Mouse (Mus musculus) megakaryocyte-erythroid progenitor cell, adult 5-6 weeks (primary cell): ENCODE measurements around the gene Fblim1. TPM values are rescaled to one million over a fixed set of nuclear protein-coding genes. Genes with fewer than 3 reads are reported as not detected.

Source experiments
- ATAC-seq: replicated peaks from 2 replicates; pipeline ENCODE4 v1.8.0; 2016; ENCODE audit warnings: mild to moderate bottlenecking, inconsistent platforms; ENCODE audit not compliant: severe bottlenecking, poor library complexity, low FRiP score, low TSS enrichment
- total RNA-seq, 2 experiments: library from RNA; stranded (forward) in 1 of 2; stranded (reverse) in 1 of 2; fragments of 200-1000, 215-1000 nt in 1 of 2; fragments of >200 nt in 1 of 2; fragmentation: Nextera tagmentation in 1 of 2; gene quantifications; 2 replicates each; pipeline ENCODE4 v1.2.3; 2014 to 2017

The Fblim1 gene
- total RNA-seq (2014; fragmentation: Nextera tagmentation) (not detected in 2 replicates), total RNA-seq (2017) (not detected in 2 replicates)

- no peak for ATAC-seq
Measured at GRCm38 (mm10) chr4:141605861-141606260, at the start of gene Fblim1. Gene Fblim1, minus strand, starts transcription at chr4:141606096.

DNA sequence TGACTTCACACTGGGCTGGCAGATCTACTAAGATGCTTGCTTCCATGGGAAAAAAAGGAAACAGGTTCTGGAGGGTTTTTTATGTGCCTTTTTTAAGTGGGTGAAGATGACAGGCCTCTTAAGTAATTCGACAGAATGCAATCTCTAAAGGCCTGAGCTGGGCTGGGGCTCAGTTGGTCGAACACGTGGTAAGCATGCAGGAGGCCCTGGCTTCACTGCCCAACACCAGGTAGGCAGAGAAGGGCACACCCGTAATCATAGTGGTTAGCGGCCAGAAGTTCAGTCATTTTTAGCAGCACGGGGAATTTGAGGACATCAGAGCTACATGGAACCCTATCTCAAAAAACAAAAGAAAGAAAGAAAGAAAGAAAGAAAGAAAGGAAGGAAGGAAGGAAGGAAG, 48.6 kb upstream of the Fblim1 start:
- no peak for ATAC-seq

GRCm38 (mm10) chr4:141653813-141654212, 47.9 kb upstream of the Fblim1 start:
- no peak for ATAC-seq

DNA sequence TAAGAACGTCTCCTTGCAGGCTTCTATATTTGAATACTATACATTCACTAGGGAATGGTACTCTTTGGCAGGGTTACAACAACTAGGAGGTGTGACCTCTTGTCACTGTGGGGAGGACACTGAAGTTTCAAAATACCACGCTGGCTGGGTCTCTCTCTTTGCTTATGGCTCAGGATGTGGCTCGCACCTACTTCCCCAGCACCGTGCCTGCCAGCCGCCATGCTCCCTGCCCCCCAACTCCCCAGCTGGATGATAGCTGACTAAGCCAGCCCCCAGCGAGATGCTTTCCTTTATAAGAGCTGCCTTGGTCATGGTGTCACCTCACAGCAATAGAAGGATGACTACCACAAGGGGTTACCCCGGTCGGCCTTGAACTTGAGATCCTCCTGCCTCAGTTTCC, 47.1 kb upstream of the Fblim1 start:
- ATAC-seq = no peak

- ATAC-seq = no peak
Measured at GRCm38 (mm10) chr4:141651944-141652343, 46.0 kb upstream of the Fblim1 start.

DNA sequence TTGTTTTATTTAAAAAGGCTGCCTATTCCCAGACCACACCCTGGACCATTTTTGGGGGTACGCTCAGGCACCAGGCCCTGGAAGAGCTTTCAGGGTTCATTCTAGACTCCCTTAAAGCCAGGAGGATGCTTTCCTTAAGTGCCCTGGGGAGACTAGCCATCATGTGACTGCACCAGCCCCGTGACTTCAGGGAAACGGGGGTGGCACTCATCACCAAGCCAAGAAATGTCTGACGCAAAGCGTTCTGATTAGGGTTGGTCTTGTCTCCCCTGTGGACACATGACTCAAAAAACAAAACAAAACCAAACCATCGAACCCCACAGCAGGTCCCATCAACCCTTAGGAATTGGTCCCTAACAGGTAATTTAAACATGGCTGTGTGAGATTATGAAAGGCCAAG, 45.4 kb upstream of the Fblim1 start:
- ATAC-seq = no peak

DNA sequence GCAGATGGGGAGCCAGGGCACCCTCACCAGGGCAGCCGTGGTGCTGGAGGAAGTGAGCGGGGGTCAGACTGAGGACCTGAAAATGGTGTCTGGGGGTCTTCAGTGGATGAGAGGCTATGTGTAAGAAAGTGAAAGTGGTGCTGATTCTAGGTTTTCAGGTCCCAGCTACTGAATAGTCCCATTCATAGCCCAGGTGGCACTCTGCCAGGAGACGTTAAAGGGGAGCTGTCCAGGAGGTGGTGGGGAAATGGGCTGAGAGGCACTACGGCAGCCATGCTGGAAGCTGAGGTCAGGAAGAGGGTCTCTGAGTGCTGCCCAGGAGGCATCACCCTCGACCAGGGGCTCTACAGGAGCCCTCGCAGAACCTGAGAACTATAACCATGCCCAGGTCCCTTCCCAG, 43.3 kb upstream of the Fblim1 start:
- ATAC-seq = no peak

DNA sequence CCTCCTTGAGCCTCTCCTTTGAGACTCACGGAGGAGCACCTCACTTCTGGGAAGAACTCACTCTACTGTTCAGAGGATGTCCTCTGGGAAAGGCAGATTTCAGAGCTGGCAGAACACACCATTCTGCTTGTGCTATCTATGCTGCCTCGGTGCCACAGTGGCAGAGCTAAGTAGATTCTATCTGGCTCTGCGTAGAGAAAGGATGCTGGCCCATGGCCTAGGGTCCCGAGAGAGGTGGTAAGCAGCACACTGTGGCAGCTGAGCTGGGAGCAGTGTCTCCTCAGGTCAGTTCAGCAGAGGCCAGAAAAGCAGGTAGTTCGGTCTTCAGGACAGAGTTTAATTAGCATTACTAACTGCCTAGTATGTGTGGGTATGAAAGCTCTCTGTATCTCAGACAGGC, 42.4 kb upstream of the Fblim1 start:
- ATAC-seq = no peak

DNA sequence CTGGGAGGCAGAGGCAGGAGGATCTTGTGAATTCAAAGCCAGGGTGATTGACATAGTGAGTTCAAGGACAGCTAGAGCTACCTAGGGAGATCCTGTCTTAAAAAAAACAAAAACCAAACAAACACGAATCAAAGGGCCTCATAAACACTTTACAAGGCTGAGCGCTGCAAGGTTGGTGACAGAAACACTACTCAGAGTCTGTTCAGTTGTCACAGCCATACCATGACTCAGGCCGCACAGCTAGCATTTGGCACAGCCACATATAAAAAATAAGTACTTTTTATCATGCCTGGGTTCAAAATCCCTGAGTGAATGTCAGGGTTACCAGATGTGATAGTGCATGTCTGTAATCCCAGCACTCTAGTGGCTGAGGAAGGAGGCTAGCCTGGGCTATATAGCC, 41.3 kb upstream of the Fblim1 start:
- ATAC-seq = no peak

GRCm38 (mm10) chr4:141645988-141646387, 40.1 kb upstream of the Fblim1 start:
- ATAC-seq = no peak

- ATAC-seq = no peak
Measured at GRCm38 (mm10) chr4:141643118-141643855, 37.4 kb upstream of the Fblim1 start.

DNA sequence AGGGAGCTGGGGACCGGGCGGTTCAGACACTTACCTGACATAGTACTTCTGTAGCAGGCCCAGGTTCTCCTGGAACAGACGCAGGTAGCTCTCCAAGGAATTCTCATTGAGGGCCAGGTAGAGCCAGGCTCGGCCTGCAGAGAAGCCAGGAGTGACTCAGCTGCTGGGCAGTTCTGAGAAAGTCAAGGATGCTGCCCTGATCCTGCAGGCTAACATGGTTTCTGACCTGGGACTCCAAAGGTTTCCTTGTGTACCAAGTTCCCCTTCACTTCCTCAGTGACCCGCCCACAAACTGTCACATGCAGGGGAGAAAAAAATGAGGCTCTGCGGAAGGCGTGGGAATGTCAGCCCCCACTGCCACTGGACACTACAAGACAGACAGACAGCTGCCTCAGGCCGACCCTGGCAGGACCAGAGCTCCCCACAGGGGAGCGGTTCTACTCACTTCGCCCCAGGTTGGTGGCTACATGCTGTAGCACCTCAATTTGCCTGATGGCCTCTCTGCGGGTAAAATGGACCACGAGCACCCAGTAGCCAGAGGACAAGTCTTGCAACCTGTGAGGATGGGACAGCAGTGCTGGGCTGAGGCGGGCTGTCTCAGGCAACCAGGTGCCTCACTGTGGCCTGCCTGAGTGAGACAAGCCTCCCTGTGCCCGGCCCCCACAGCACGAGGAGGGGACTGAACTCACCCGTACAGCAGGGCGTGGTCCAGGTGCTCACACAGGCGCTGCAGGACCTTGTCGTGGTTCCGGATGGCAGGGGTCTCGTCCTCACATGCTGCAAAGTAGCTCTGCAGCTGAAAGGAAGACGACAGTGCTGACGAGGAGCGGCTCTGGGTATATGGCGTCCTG, 36.3 kb upstream of the Fblim1 start:
- ATAC-seq = no peak

GRCm38 (mm10) chr4:141641353-141641771, 35.5 kb upstream of the Fblim1 start:
- no peak for ATAC-seq

DNA sequence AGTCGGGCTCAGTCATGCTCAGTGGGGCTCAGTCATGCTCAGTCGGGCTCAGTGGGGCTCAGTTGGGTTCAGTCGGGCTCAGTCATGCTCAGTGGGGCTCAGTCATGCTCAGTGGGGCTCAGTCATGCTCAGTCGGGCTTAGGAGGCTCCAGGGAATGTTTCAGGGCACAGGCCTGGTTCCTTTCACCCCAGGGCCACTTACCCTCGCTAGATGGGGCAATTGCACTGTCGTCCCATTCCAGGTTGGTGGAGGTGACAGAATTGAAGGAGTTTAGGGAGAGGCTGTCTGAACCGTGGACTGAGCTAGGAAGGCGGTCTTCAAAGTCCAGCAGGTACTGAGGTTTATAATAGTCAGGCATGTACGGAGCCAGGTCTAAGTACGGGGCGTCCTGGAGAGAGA, 33.6 kb upstream of the Fblim1 start:
- ATAC-seq = no peak

- ATAC-seq = no peak
Measured at GRCm38 (mm10) chr4:141636693-141637092, 30.8 kb upstream of the Fblim1 start.

DNA sequence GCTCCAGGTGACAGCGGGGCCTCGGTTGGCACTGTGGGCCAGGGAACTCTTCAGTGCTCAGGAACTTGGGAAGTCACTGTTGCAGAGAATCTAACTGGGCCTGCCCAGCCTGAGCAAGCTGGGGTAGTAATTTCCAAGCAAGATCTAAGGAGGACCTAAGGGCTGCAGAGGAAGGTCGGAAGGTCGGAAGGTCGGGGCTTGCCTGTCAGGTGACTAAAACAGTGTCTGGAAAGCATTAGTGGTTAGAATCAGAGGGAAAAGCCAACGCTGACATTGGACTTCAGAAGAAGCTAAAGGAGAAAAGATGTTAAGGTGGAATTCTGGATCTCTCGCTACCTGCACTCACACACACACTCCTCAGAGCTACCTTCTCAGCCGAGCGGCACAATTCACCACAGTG, 30.1 kb upstream of the Fblim1 start:
- no peak for ATAC-seq

DNA sequence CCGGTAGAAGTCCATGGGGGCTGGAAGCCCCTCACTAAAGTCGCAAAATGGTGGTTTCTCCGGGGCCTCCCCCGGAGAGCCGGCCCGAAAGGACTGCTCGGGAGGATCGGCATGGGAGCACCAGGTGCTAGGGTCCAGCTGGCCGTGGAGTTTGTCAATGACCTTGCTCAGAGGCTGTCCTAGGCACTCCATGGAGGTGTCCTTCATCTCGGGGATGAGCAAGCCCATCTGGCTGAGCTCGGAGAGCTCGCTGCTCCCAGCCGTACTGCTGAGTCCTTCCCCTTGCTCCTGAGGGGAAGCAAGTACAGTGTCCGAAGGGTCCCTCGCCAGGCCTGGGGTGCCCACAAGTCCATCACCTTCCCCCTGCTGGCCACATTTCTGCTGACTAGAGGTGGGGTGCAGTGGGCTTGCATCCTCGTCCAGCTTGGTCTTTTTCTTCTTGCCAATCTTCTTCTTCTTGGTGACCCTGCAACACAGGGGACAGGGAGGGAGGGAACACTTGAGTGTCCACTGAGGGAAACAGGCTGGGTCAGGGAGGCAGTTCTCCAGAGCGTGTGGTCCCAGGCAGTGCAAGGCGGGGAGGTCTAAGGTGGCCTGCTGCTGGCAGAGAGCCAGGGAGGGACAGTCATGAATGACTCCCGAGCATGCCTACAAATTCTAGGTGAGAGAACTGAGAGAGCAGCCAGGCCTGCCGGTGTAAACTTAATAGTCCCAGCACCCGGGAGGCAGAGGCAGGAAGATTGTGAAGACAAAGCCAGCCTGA, 26.4 kb upstream of the Fblim1 start:
- no peak for ATAC-seq

GRCm38 (mm10) chr4:141631250-141631649, 25.4 kb upstream of the Fblim1 start:
- no peak for ATAC-seq

DNA sequence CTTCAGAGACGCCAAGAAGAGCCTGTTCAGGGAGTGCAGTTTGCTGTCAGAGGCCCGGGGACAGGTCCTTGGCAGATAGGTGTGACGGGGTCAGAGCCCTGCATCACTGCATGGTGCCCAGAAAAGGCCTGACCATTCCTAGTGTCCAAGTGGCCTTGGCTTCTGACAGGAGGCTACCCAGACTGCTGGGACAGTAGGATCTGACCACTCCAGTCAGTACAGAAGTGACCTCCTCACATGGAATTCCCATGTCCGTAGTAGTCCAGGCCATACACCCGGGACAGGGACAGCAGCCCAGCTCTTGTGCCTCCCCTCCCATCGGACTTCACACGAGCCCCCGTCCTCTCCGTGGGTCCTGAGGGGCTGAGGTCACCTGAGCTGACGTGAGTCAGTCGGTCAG, 24.1 kb upstream of the Fblim1 start:
- no peak for ATAC-seq

- no peak for ATAC-seq
Measured at GRCm38 (mm10) chr4:141628661-141629060, 22.8 kb upstream of the Fblim1 start.
